Mouse (Mus musculus) MEL (cell line): Measurements from ENCODE around the gene Casp6.

Experiments
- EP300 ChIP-seq, 2 experiments: IDR thresholded peaks; 2 replicates each; pipeline ENCODE4 v1.6.1; 2011; ENCODE audit warnings: improper control_type of control experiment in 2 of 2, low read length in 2 of 2, low read depth in 1 of 2, mild to moderate bottlenecking in 1 of 2
- GATA1 ChIP-seq: IDR thresholded peaks from 2 replicates; pipeline ENCODE4 v1.6.1; 2011; ENCODE audit warnings: low read depth, low read length, improper control_type of control experiment

- TF ChIP-seq GATA1 (no peak), EP300 (IDR thresholded peaks at IDR 0.05; ENCODE audit: low read depth in 1 of 2, low read length in 2 of 2) (no peak)
Measured at GRCm38 (mm10) chr3:129936561-129936960, 35.3 kb downstream of the Casp6 start.
